Mouse (Mus musculus): Measurements from ENCODE around the gene Gtf2f2.

DNA sequence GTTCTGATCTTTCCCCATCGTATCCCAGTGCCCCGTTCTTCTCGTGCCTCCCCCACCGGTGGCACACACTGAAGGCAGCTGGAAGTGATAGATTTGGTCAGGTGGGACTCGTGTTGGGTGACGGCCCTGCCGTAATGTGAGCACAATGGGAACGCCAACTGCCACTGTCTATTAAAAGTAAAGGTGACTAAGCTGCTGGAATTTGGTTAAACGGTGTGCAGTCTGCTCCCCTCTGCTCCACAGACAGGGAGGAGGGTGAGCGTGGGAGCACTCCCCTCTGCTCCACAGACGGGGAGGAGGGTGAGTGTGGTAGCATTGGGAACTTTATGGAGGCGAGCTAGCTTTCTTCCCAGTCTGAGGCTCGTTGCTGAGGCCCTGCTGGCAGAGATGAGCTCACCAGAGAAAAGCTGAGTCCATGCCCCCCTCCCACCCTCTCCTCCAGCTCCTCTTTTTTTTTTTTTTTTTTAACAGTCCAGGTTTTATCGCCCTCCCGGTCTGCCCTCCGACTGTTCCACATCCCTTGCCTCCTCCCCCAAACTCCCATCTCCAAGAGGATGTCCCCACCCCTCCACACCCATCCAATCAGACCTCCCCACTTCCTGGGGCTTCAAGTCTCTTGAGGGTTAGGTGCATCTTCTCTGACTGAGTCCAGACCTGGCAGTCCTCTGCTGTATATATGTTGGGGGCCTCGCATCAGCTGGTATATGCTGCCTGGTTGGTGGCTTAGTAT, 155.2 kb downstream of the Gtf2f2 start:
- TF ChIP-seq CTCF (IDR thresholded peaks at IDR 0.05; ENCODE audit: control insufficient read depth, insufficient read depth, insufficient replicate concordance, low read depth, low read length) (no peak), POLR2A (IDR thresholded peaks at IDR 0.05; ENCODE audit: control insufficient read depth, low read depth, low read length) (no peak)
